Mouse (Mus musculus): ENCODE data around the gene Gm28043.

GRCm38 (mm10) chr17:29679038-29679767, 64.5 kb downstream of the Gm28043 start:
- no peak for TF ChIP-seq CTCF (IDR thresholded peaks at IDR 0.05; ENCODE audit: extremely low read depth, insufficient read length, insufficient replicate concordance, low read depth, low read length)
- no peak for TF ChIP-seq POLR2A (IDR thresholded peaks at IDR 0.05; ENCODE audit: low read depth, low read length)

Data from small intestine, adult 2 months (tissue).